Mouse (Mus musculus): ENCODE results near the gene Spin2f. TPM values are rescaled to one million over a fixed set of nuclear protein-coding genes. Genes with fewer than 3 reads are reported as not detected.

Gene Spin2f
- not detected for polyA plus RNA-seq (2017; shearing (Covaris generic))

DNA sequence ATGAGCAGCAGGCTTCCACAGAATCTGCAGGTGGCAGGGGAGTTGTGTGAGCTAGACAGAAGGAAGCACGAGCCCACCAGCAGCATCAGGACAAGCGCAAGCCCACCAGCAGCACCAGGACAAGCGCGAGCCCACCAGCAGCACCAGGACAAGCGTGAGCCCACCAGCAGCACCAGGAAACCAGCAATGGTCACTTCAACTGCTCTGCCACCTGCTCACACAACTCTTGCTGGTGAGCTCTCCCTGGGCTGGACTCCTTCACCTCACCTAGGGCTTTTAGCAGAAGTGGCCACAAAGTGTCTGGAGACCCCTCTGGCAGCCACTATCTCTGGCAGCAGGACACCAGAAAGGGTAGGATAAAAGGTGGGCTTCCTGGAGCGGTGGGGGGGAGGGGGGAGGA, at the start of gene Spin2f:
Gene Spin2f (plus strand): TSS at position 301 of the 400 bp plus-strand sequence.

Other genes starting within 250 kb of the Spin2f start
- not detected for gene Btbd35f29, start 136.2 kb upstream of the Spin2f start, polyA plus RNA-seq (2017; shearing (Covaris generic))
- gene Btbd35f26, start 82.6 kb downstream of the Spin2f start, polyA plus RNA-seq (2017; shearing (Covaris generic)) = not detected
- not detected for gene Btbd35f19, start 130.0 kb downstream of the Spin2f start, polyA plus RNA-seq (2017; shearing (Covaris generic))

Measured in inflammation-experienced regulatory T-cells (primary cell).